Mouse (Mus musculus) yolk sac, embryonic 10.5 days (tissue): ENCODE results near the gene Slc4a1ap.
A peak's percentile ranks its signal among the peaks of the same experiment; 100 is the strongest.
"Not testable (repeated sequence)": the region's sequence is repeated elsewhere in the genome, so short reads cannot be mapped to it uniquely, and the experiment has no call there.

Experiments
- DNase-seq: peaks from one replicate; pipeline ENCODE4 v3.0.0-alpha.2; 2017; ENCODE audit warnings: low spot score

Gene Slc4a1ap

GRCm38 (mm10) chr5:31567951-31568657, 41.3 kb downstream of the Slc4a1ap start:
- DNase-seq, result no peak

GRCm38 (mm10) chr5:31571023-31571608, 44.3 kb downstream of the Slc4a1ap start:
- no peak for DNase-seq

- no peak for DNase-seq
Observed at GRCm38 (mm10) chr5:31573722-31574121, 46.9 kb downstream of the Slc4a1ap start.

GRCm38 (mm10) chr5:31576539-31576975, 49.8 kb downstream of the Slc4a1ap start:
- DNase-seq, result no peak

GRCm38 (mm10) chr5:31581263-31581662, 54.5 kb downstream of the Slc4a1ap start:
- no peak for DNase-seq

GRCm38 (mm10) chr5:31581932-31582331, 55.1 kb downstream of the Slc4a1ap start:
- DNase-seq, result no peak

GRCm38 (mm10) chr5:31583261-31583660, 56.5 kb downstream of the Slc4a1ap start:
- DNase-seq, result no peak

GRCm38 (mm10) chr5:31585526-31585925, 58.7 kb downstream of the Slc4a1ap start:
- no peak for DNase-seq

- DNase-seq, result no peak
Observed at GRCm38 (mm10) chr5:31588016-31588415, 61.2 kb downstream of the Slc4a1ap start.

GRCm38 (mm10) chr5:31588672-31589071, 61.9 kb downstream of the Slc4a1ap start:
- not testable (repeated sequence) for DNase-seq

- DNase-seq, result no peak
Observed at GRCm38 (mm10) chr5:31589711-31590319, 63.0 kb downstream of the Slc4a1ap start.

GRCm38 (mm10) chr5:31591122-31591521, 64.3 kb downstream of the Slc4a1ap start:
- DNase-seq, result no peak

- DNase-seq, result no peak
Observed at GRCm38 (mm10) chr5:31595868-31596267, 69.1 kb downstream of the Slc4a1ap start.

GRCm38 (mm10) chr5:31596481-31597429, 70.0 kb downstream of the Slc4a1ap start, which contains the start of gene Mrpl33:
Gene Mrpl33 (plus strand): TSS chr5:31596935.
- DNase-seq, result peak; percentile 17

- DNase-seq, result no peak
Observed at GRCm38 (mm10) chr5:31597430-31597944, 70.7 kb downstream of the Slc4a1ap start.

GRCm38 (mm10) chr5:31598121-31598520, 71.3 kb downstream of the Slc4a1ap start:
- no peak for DNase-seq

GRCm38 (mm10) chr5:31598579-31598978, 71.8 kb downstream of the Slc4a1ap start:
- DNase-seq, result no peak

- DNase-seq, result no peak
Observed at GRCm38 (mm10) chr5:31599161-31599560, 72.4 kb downstream of the Slc4a1ap start.

GRCm38 (mm10) chr5:31601162-31601722, 74.4 kb downstream of the Slc4a1ap start:
- DNase-seq, result no peak

GRCm38 (mm10) chr5:31602377-31602776, 75.6 kb downstream of the Slc4a1ap start:
- DNase-seq, result no peak

- DNase-seq, result no peak
Observed at GRCm38 (mm10) chr5:31603766-31604165, 77.0 kb downstream of the Slc4a1ap start.
